Mouse (Mus musculus): ENCODE measurements around the gene Ppp1r21.

Ppp1r21 gene

GRCm38 (mm10) chr17:88529519-88530235 lies at the start of gene Ppp1r21:
Gene Ppp1r21, plus strand, starts transcription at chr17:88530118.
- peak; percentile 95 for DNase-seq (ENCODE audit: low read depth, low spot score)

DNA sequence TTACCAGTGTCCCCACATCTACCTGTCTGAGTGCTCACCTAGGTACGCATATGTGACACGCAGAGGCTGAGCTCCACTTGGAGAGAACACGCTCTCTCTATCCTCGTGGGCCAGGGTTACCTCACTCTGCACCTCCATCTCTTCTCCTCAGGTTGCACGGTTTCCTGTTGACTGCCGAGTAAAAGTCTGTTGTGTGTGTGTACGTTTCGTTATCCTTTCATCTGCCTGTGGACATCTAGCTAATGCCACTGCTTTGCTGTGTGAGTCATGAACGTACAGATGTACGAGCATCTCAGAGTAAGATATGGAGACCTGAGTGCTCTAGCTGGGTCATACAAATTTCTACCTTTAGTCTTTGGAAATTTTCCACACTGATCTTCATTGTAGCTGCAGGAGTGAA lies 49.5 kb upstream of the Ppp1r21 start:
- no peak for DNase-seq (ENCODE audit: low read depth, low spot score)

DNA sequence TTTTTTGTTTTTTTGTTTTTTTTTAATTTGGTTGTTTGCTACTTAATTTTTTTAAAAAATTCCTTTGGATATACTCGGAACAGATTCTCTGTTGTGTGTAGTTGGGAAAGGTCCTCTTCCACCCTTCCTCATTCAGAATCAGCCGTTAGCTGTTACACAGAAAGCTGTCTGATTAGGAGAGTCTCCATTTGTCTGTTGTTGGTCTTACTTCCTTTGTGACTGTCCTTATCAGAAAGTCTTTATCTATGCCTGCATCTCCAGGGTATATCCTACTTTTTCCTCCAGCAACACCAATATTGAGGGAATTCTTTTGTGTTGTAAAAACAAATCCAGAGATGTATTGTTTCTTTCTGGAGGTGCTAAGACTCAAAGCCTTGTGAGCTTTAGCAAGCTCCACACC lies 48.9 kb upstream of the Ppp1r21 start:
- DNase-seq (ENCODE audit: low read depth, low spot score): no peak

DNA sequence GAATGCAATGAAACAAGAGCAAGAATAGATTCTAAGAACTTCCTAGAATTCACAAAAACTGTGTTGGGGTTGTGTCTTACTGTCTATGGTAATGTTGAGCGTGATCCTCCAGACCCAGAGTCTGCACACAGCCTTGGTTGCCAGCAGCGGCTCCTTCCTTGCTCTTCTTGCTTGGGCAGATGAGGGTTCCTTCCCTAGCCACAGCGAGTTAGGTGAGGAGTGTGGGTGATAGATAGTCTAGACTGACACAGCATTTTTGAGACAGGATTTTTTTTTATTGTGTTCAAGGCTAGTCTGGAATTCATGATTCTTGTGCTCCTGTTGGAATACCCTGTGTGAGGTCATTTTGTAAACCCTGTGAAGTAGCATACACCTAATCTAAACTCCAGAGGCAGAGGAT lies 48.3 kb upstream of the Ppp1r21 start:
- no peak for DNase-seq (ENCODE audit: low read depth, low spot score)

- no peak for DNase-seq (ENCODE audit: low read depth, low spot score)
Measured at GRCm38 (mm10) chr17:88484539-88484938, 45.4 kb upstream of the Ppp1r21 start.

DNA sequence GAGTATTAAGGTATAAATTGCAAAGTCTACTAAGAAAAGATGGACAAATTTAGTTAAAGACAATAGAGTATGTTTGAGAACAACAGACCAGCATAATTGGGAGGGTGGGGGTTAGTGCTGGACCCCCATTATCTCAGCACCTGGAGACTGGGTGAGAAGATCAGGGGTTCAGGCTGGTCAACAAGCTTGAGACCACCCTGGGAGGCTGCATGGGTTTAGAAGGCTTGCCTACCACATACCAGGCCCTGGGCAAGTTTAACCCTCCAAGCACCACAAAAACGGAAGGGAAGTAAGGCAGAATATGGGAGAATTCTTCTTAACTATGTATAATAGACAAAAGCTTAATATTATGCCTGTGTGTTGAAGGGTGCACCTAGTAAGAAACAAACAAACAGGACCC lies 45.0 kb upstream of the Ppp1r21 start:
- DNase-seq (ENCODE audit: low read depth, low spot score): no peak

DNA sequence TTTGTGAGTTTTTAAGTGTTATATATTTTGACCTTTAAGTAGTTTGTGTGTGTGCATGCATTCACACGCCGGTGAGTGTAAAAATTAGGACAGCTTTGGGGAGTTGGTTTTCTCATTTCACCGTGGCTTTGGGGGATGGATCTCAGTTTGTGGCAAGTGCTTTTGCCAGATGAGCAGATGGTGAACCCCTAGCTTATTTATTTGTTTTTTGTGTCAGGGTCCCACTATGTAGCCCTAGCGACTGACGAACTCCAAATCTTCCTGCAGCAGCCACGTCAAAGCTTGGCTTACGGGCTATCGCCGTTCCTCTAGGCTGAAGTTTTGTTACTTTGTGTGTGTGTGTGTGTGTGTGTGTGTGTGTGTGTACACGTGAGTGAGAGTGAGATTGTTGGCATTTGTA lies 39.4 kb upstream of the Ppp1r21 start:
- no peak for DNase-seq (ENCODE audit: low read depth, low spot score)

DNA sequence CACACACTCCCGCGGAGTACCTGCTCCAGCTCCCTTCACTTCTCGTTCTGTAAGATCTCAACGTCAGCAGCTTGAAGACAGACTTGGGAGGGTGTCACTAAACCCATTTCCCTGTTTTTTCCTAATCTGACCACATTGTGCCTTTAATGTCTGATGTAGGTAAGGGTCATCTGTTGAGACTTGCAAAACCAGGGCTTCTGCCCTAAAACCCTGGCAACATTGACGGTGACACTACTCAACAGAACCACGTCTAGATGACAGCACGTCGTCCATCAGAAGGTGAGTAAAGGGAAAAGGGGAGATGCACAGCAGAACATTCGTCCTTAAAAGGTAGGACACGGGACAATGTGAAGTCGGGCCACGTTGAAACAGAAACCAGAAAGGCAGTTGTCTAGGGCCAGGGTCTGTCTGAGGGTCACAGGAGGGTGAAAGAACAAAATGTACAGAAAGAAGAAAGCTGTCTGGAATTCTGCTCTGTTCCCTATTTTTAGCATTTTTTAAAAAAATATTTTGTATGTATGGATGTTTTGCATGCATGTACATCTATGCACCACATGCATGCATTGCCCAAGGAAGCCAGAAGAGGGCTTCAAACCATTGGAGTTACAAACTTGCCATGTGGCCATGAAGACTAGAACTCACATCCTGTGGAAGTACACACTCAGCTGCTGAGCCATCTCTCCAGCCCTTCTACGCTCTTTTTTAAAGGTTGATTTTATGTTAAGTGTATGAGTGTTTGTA lies 38.4 kb upstream of the Ppp1r21 start:
- no peak for DNase-seq (ENCODE audit: low read depth, low spot score)

GRCm38 (mm10) chr17:88492107-88492460 lies 37.8 kb upstream of the Ppp1r21 start:
- DNase-seq (ENCODE audit: low read depth, low spot score): no peak

DNA sequence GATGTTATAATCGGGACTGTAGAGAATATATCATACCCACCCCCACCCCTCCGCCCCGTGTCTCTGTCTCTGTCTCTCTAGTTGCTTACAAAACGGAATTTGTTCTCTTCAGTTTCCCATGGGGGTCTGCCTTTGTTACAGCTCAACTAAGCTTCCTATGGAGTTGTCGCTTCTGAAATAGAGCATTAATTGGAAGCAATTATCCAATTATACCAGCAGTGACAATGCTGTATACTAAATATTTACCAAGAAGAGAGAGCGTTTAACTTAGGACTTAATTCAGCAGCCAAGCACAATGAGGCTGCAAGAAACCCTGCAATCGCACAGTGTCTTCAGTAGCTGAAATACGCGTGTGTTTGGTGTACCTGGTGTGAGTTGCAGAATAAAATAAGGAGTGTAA lies 36.4 kb upstream of the Ppp1r21 start:
- no peak for DNase-seq (ENCODE audit: low read depth, low spot score)

DNA sequence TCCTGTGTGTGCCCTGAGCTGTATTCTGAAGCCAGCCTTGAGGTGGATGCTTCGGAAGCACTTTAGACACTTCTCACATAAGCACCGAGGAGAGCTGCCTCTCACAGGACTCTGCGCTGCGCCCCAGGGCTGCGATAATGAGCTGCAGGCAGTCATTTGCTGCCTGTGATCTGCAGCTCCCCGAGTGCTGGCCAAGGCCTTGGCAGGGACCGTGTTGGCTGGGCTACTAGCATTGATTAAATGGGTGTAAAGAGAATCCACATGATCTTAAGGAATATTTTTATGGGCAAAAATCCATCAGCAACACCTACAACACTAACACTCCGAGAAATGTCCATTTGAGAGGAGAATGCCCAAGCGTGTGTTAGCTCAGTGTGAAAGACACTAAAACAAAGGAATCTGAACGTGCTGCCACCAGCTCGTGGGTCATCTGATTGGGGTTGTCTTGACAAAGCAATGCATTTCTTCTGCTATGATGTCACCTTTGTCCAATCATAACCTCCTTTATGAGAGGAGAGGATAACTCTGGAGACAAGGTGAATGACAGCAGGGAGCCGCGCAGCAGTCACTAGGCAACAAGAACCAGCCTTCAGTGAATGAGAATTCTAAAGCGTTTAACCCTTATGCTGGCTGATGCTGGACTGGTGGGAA lies 35.7 kb upstream of the Ppp1r21 start:
- no peak for DNase-seq (ENCODE audit: low read depth, low spot score)

DNA sequence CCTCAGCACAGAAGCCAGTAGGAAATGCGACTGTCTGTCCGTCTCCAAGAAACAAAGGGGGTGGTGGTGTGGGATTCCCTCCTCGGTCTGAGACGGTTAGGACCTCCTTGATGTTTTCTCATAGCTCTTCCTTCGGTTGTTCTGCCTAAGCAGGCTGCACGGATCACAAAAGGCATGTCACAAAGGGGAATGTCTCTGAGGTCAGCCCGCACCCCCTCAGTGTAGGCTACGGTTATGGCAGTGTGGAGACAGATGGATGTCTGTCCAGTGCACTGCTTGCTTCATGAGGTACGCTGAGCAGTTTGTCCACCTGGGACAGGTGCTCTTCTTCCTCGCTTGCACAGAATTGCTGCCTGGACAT lies 35.2 kb upstream of the Ppp1r21 start:
- no peak for DNase-seq (ENCODE audit: low read depth, low spot score)

DNA sequence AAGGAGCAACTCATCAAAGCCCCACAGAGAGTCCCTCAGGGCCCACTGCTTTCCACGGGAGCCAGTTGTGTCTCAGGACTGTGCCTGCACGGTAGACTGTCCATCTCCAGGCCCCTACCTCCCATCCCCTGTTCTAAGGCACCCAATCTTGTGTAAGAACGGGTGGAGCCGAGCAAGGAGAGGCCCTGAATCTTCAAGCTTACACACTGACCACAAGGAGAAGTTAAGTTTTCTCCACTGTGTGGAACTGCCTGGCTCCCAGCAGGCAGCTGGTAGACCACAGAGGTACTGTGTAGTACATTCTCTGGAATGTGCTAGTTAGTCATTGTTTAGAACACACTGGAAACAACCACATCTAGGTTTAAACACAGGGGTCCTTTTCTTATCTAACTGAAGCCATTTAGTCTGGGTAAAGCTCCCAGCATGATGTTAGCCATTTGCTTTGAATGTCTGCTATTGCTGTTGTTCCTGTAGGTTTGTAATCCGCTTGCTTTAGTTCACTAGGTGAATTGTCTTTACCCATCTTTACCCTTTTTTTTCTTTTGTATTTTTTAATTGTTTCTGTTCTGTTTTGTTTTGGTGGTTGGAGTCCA lies 31.7 kb upstream of the Ppp1r21 start:
- no peak for DNase-seq (ENCODE audit: low read depth, low spot score)

DNA sequence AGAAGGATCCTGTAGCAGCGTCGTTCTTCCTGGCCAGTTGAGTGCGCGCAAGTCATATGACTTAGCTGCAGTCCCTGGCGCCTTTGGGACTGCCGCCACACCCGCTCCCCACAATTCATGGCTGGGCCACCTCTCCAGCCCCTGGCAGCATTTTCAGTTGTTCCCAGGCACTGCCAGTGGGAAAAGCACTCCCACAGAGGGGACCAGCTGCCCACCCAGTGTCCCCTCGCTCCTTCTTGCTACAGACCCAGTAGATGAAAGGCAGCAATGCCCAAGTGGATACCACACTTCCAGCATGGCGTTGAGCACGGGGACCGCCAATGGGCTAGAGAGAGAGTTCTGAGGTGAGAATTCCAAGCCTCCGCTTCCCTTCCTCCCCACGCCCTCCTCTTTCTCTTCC lies 25.9 kb upstream of the Ppp1r21 start:
- no peak for DNase-seq (ENCODE audit: low read depth, low spot score)

- DNase-seq (ENCODE audit: low read depth, low spot score): no peak
Measured at GRCm38 (mm10) chr17:88505275-88505723, 24.6 kb upstream of the Ppp1r21 start.

- no peak for DNase-seq (ENCODE audit: low read depth, low spot score)
Measured at GRCm38 (mm10) chr17:88505941-88506340, 24.0 kb upstream of the Ppp1r21 start.

DNA sequence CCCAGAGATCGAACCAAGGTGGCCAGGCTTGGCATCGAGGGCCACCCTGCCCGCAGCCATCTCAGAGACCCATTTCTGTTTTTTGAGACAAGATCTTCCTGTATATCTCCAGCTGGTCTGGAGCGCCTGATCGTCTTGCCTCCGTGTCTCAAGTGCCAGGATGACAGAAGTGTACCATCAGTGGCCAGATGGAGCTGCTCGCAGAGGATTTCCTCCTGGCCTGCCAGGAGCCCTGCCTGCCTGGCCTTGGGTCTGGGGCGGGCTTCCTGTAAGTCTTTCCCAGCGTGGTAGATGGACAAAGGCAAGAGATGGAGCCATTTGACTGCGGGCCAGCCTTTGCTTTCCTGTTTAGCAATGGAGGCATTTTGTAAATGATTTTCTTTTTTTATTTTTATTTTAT lies 22.5 kb upstream of the Ppp1r21 start:
- DNase-seq (ENCODE audit: low read depth, low spot score): no peak

GRCm38 (mm10) chr17:88508846-88509508 lies 20.9 kb upstream of the Ppp1r21 start:
- DNase-seq (ENCODE audit: low read depth, low spot score): no peak

GRCm38 (mm10) chr17:88509999-88510398 lies 19.9 kb upstream of the Ppp1r21 start:
- DNase-seq (ENCODE audit: low read depth, low spot score): no peak

DNA sequence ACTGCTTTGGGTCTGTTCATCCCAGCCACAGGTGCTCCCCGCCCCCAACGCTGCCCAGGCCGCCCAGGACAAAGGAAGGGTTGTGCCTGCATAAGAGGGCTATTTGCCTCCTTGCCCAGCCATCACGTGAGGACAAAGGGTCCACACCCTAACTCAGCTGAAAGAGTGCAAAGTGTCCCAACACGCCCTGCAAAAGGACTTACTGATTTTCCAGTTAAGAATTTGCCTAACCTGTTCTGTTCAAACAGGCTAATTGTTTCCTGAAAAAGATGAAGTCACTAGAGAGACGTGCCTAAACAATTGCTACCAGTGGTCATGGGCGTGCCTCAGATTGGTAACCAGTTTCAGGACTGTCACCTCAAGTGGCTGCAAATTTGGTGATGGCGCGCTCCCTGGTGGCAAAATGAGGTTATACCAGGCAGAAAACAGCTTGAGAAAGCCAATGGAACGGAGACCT lies 18.8 kb upstream of the Ppp1r21 start:
- peak; percentile 80 for DNase-seq (ENCODE audit: low read depth, low spot score)

DNA sequence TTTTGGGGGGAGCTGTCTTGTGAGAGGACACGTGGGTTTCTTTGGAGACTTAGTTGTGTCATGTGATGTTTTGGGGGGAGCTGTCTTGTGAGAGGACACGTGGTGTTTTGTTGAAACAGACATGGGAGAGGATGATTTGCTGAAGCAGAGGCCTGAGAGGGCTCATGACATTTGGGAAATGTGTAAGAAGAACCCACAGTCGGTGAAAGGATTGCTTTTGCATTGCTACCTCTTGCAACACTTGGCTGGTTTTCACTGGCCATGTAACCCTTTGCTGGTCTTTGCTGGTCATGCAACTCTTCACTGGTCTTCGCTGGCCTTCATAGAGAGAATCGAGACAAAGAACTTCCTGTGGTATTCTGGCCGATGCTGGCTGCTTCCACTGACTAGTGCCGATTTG lies 13.4 kb upstream of the Ppp1r21 start:
- DNase-seq (ENCODE audit: low read depth, low spot score): no peak

GRCm38 (mm10) chr17:88527781-88528180 lies 2.1 kb upstream of the Ppp1r21 start:
- DNase-seq (ENCODE audit: low read depth, low spot score): no peak

All from forelimb bud, embryonic 11.5 days (tissue).